Mouse (Mus musculus) embryonic facial prominence, embryonic 10.5 days (tissue): ENCODE measurements around the gene Abcb6. TPM values are rescaled to one million over a fixed set of nuclear protein-coding genes. Genes with fewer than 3 reads are reported as not detected.

Source experiments
- DNase-seq: peaks from one replicate; pipeline ENCODE4 v3.0.0-alpha.2; 2017; ENCODE audit warnings: low spot score
- H3K27ac ChIP-seq: fragments of 300-500 bp; sonication (generic); replicated peaks from 2 replicates; pipeline ENCODE4 v1.5.1; 2016; ENCODE audit warnings: mild to moderate bottlenecking
- H3K27me3 ChIP-seq: fragments of 300-500 bp; sonication (generic); replicated peaks from 2 replicates; pipeline ENCODE4 v1.6.1; 2016; ENCODE audit warnings: low read depth, mild to moderate bottlenecking; ENCODE audit not compliant: poor library complexity, severe bottlenecking
- H3K36me3 ChIP-seq: fragments of 300-500 bp; sonication (generic); replicated peaks from 2 replicates; pipeline ENCODE4 v1.6.1; 2016; ENCODE audit warnings: mild to moderate bottlenecking, moderate library complexity
- H3K4me1 ChIP-seq: fragments of 300-500 bp; sonication (generic); 2 replicates; pipeline ENCODE4 v1.6.1; 2016
- H3K4me3 ChIP-seq: fragments of 300-500 bp; sonication (generic); 2 replicates; pipeline ENCODE4 v1.5.1; 2016; ENCODE audit warnings: mild to moderate bottlenecking, moderate library complexity
- H3K9me3 ChIP-seq: fragments of 300-500 bp; sonication (generic); 2 replicates; pipeline ENCODE4 v1.6.1; 2016; ENCODE audit warnings: mild to moderate bottlenecking
- whole genome bisulfite sequencing: fragments of 180-500 bp; shearing (Covaris S2); methylation state at CpG from one replicate; pipeline ENCODE4 v1.1.7; 2016; 5-methylcytosine and 5-hydroxymethylcytosine counted together
- polyA plus RNA-seq: library from polyadenylated mRNA; unstranded; fragments of >200 nt; fragmentation: Nextera tagmentation; extraction: Ambion mirVana; gene quantifications from 2 replicates; pipeline ENCODE4 v1.2.1, GENCODE M21; 2016

Abcb6 gene
- polyA plus RNA-seq, 1 experiment from 2014 or later = 32.3 TPM

DNA sequence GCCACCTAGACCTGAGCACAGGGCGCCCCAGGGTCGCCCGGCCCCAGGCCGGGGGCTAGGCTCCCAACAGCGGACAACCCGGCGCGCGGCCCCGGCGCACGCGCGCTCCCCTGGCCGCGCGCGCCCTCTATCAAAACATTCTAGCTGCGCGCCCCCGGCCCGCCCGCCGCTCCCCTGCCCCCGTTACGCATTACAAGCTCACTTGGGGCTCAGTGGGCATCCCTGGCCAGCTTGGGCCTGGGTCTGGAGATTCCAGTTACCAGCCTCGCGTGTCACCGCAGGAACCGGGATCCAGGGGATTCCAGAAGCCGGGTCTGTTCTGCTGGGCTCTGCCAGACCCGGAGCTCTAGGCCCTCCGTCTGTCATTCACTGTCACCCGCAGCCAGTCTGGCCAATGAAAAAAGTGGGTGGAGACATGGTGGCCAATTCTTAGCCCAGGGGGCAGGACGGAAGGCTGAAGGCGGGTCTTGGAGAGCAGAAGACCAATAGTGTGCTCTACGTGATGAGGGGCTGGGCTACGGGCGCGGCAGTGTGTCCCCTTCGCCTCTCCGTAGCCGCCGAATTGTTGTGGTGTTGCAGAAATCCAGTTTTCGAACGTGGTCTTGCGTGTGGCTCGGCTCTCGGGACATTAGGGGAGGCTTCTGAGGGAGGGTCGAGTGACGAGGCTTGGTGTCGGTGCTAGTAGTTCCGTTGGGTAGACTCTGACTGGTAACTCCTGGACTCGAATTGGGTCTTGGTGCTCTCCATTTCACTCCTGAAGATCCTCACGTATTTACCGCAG lies 11.6 kb upstream of the Abcb6 start, which contains the start of the genes Ankzf1 and Atg9a:
Gene Ankzf1, plus strand, starts transcription at position 530 of the 781 bp plus-strand sequence.
Gene Atg9a, minus strand, starts transcription at position 575 of the 781 bp plus-strand sequence.
- DNase-seq = peak; percentile 96
- Histone ChIP-seq H3K4me3 (peak within 1 kb of the TSS; percentile 87), H3K9me3 (no peaks in the 10 kb centered on the region), H3K4me1 (peaks cover 31% of the 10 kb centered on the region), H3K27me3 (no peaks in the 10 kb centered on the region), H3K36me3 (peaks cover 38% of the 10 kb centered on the region), H3K27ac (peak within 1 kb of the TSS; percentile 89)
- under 1% methylated on average over 56 of the region's 56 CpGs for WGBS

DNA sequence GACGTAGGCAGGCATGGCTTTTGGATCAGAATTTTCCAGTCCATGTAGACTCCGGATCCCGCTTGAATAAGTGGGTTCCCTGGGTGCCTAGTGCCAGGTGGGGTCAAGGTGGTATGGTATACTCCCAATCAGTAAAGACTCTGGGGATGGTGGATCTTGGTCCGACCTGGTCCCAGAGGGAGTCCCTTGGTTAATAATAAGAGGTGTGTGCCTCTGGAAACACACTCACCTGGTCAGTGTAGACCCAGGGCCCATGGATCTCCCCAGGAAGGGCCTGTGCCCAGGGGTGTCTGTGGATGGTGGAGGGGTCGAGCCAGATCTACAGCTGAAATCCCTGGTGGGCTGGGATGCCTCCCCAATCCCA lies 11.0 kb upstream of the Abcb6 start:
- peak overlapping the region; percentile 89 for H3K27ac ChIP-seq
- H3K9me3 ChIP-seq = no peaks in the 10 kb centered on the region
- no peak for DNase-seq
- peaks cover 38% of the 10 kb centered on the region for H3K36me3 ChIP-seq
- peaks cover 31% of the 10 kb centered on the region for H3K4me1 ChIP-seq
- 43% methylated on average over 5 of the region's 5 CpGs for WGBS
- H3K27me3 ChIP-seq = no peaks in the 10 kb centered on the region
- H3K4me3 ChIP-seq = peak overlapping the region; percentile 87

DNA sequence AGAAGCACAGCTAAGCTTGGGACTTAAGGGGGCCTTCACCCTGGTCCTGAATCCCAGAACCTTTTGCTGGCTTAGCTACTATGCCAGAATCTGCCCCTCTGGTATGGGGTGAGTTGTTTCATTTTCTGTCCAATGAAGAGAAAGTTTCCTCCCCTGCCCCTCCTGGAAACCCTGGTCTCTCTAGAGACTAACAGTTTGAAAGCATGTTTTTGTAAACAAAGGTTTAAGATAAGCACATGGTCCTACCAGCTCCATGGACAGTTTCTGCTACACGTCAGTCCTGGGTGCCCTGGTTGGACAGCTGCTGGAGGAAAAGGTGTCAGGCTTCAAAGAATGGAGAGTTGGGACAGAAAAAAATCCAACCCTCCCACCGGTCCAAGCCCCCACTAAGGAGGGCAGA lies 10.4 kb upstream of the Abcb6 start:
- no peaks in the 10 kb centered on the region for H3K27me3 ChIP-seq
- WGBS = 72% methylated on average over 2 of the region's 2 CpGs
- H3K4me3 ChIP-seq = peak overlapping the region; percentile 87; the same call in 1 of the 2 replicates

DNA sequence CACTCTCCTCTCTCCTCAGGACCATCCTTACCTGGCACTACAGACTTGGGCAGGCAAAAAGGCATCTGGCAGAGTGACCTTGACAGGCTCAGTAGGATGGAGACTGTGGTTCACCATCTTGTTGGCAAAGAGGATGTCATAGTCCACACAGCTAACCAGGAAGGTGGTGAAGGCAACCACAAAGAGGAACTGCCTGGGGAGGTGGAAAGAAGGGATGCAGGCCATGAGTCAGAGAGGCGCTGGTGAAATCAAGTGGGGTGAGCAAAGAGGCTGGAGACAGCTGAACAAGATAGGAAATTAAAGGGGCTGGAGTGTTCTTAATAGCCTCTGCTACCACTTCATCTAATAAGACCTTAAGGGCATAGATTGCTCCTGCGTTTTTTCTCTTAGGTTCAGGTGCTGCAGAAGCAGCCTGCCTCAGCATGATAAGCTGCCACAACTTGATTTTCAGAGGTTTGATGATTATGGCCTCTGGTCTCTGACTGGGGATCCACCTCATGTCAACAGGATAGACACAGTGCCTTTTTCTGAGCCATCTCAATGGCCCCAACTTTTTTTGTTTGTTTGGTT lies 7.8 kb upstream of the Abcb6 start:
- H3K4me1 ChIP-seq = peaks cover 25% of the 10 kb centered on the region
- H3K4me3 ChIP-seq = no peak overlapping the region
- 85% methylated on average over 2 of the region's 2 CpGs for WGBS
- no peak for DNase-seq
- no peaks in the 10 kb centered on the region for H3K9me3 ChIP-seq
- H3K27me3 ChIP-seq = no peaks in the 10 kb centered on the region
- no peak overlapping the region for H3K27ac ChIP-seq
- H3K36me3 ChIP-seq = peaks cover 50% of the 10 kb centered on the region

More for the DNA sequence above, 10.4 kb upstream of the Abcb6 start:
- Histone ChIP-seq H3K36me3 (peaks cover 38% of the 10 kb centered on the region), H3K9me3 (no peaks in the 10 kb centered on the region), H3K27ac (no peak overlapping the region), H3K4me1 (peaks cover 31% of the 10 kb centered on the region)
- DNase-seq = no peak

DNA sequence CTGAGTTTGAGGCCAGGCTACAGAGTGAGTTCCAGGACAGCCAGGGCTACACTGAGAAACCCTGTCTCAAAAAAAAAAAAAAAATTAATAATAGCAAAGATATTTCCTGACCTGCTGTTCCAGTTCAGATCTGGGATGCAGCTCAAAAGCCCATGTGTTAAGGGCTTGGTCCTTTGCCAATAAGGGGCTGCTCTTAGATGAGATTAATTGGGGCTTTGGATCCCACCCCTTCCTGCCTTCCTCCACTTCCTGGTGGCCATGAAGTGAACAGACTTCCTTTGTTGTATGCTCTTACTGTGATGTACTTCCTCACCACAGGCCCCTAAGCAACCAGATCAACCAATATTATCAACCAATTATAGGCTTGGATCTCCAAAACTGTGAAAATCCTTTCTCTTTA lies 6.9 kb upstream of the Abcb6 start:
- Histone ChIP-seq H3K27ac (no peak overlapping the region), H3K9me3 (no peaks in the 10 kb centered on the region), H3K27me3 (no peaks in the 10 kb centered on the region), H3K36me3 (peaks cover 58% of the 10 kb centered on the region), H3K4me1 (peaks cover 18% of the 10 kb centered on the region), H3K4me3 (no peak overlapping the region)
- no peak for DNase-seq

DNA sequence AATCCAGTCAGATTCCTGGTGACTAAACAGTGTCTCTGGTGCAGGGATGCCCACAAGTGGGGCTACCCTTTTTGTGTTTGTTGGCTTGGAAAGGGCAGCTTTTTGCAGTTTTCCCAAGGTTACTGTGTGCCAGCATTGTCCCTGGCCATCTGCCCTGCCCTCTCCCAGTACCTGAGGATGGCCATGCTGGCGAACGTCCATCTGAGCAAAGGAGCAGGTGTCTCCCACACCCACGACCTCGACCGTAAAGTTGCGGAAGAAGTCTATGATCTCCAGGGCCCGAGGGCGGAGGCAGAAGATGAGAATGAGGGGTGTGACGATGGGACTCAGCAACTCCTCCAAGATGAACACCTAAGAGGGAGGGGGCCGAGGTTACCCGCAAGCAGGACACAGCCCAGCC lies 5.3 kb upstream of the Abcb6 start:
- H3K4me1 ChIP-seq = peaks cover 10% of the 10 kb centered on the region; the same call in 1 of the 2 replicates
- H3K4me3 ChIP-seq = no peak overlapping the region
- WGBS = 92% methylated on average over 11 of the region's 11 CpGs
- H3K9me3 ChIP-seq = no peaks in the 10 kb centered on the region
- H3K27ac ChIP-seq = no peak overlapping the region
- H3K36me3 ChIP-seq = peaks cover 69% of the 10 kb centered on the region
- DNase-seq = no peak
- no peaks in the 10 kb centered on the region for H3K27me3 ChIP-seq

DNA sequence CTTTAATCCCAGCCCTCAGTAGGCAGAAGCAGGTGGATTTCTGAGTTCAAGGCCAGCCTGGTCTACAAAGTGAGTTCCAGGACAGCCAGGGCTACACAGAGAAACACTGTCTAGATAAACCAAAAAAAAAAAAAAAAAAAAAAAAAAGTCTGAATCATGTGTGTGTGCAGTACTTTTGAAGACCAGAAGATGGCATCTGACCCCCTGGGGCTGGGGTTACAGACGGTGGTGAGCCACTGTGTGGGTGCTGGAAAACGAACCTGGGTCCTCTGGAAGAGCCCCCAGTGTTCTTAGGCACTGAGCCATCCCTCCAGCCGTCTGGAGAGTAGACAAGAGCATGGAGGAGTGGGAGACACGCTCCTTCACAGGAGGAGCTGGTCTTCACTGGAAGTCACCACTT lies 2.0 kb upstream of the Abcb6 start:
- Histone ChIP-seq H3K4me3 (no peak overlapping the region), H3K27ac (no peak overlapping the region), H3K27me3 (no peaks in the 10 kb centered on the region), H3K36me3 (peaks cover 64% of the 10 kb centered on the region), H3K9me3 (no peaks in the 10 kb centered on the region), H3K4me1 (peaks cover 27% of the 10 kb centered on the region)
- DNase-seq = no peak
- 68% methylated on average over 4 of the region's 4 CpGs for WGBS

DNA sequence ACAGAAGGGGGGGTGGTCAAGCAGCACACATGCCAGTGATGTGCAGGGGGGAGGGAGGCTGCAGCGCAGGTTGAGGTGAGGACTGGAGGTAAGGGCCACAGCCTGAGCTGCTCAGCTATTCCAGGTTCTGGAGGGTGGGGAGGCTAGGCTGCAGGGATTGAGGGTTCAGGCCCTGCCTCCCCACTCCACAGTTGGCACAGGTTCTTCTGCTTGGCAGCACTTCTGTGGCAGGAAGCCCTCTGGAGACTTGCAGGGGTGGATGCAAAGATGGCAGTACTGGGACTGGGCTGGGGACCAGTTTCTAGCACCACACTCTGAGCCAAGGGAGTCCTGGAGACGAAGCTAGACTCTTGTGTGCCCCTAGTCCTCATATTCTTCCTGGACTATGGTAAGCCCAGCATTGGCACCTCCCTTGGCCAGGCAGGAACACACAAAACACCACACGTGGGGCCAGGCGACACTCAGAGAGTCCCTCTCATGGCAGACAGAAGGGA lies 1.2 kb upstream of the Abcb6 start:
- 83% methylated on average over 4 of the region's 4 CpGs for WGBS
- no peaks in the 10 kb centered on the region for H3K9me3 ChIP-seq
- H3K27ac ChIP-seq = no peak overlapping the region
- DNase-seq = no peak
- no peak overlapping the region for H3K4me3 ChIP-seq
- peaks cover 27% of the 10 kb centered on the region for H3K4me1 ChIP-seq
- H3K27me3 ChIP-seq = no peaks in the 10 kb centered on the region
- peaks cover 64% of the 10 kb centered on the region for H3K36me3 ChIP-seq

DNA sequence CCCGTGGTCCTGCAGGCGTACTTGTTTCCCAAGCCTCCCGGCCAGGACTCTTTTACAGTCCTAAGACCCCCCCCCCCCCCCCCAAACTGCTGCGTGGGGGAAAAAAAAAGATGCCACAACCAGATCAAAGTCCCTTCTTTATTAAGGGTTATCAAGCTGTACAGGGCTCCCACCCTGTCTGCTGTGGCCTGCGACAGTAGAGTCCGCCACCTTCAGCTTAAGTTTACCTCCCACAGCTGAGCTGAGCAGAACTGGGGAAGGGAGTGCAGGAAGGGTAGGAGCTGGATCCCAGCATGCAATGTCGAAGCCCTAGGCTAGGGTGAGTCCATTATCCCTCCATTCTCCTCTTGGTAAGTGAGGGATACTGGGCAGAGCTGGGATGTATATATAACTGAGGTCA lies 549 bp upstream of the Abcb6 start:
- Histone ChIP-seq H3K36me3 (peaks cover 64% of the 10 kb centered on the region), H3K27me3 (no peaks in the 10 kb centered on the region), H3K9me3 (no peaks in the 10 kb centered on the region), H3K4me1 (peaks cover 27% of the 10 kb centered on the region), H3K4me3 (peak overlapping the region; percentile 81), H3K27ac (peak overlapping the region; percentile 85)
- 38% methylated on average over 7 of the region's 7 CpGs for WGBS
- no peak for DNase-seq

DNA sequence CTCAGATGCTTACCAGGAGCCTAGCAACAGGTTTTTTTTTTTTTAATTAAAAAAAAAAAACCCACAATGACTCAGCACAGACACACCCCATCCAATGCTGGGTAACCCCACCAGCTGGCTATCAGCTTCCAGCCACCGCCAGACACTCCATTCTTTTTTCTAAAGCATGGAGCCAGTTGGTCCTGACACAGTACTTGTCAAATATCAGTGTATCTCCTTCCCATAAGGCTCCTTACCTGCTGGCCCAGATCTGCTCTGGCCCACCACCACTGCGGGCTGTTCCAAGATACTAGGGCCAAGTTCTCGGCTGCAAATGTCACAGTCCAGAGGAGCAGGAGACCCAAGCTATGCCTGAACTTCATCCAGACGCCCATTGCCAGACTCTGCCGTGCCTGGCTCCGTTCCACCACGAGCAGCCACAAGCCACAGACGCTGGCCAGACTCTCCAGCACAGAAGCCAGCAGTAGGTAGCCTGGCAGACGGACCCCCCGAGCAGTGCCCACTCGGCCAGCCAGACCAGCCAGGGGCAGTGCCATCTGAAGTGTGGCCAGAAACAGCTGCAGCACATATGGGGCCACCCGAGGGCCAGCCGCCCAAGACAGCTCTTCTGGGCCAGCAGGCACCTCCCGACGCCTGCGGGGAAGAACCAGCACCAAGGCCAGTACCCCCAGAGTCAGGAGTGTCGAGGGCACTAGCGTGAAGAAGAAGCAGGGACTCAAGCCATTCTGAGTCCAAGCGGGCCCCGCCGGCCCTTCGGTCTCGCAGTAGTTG lies 673 bp downstream of the Abcb6 start:
- 12% methylated on average over 23 of the region's 23 CpGs for WGBS

DNA sequence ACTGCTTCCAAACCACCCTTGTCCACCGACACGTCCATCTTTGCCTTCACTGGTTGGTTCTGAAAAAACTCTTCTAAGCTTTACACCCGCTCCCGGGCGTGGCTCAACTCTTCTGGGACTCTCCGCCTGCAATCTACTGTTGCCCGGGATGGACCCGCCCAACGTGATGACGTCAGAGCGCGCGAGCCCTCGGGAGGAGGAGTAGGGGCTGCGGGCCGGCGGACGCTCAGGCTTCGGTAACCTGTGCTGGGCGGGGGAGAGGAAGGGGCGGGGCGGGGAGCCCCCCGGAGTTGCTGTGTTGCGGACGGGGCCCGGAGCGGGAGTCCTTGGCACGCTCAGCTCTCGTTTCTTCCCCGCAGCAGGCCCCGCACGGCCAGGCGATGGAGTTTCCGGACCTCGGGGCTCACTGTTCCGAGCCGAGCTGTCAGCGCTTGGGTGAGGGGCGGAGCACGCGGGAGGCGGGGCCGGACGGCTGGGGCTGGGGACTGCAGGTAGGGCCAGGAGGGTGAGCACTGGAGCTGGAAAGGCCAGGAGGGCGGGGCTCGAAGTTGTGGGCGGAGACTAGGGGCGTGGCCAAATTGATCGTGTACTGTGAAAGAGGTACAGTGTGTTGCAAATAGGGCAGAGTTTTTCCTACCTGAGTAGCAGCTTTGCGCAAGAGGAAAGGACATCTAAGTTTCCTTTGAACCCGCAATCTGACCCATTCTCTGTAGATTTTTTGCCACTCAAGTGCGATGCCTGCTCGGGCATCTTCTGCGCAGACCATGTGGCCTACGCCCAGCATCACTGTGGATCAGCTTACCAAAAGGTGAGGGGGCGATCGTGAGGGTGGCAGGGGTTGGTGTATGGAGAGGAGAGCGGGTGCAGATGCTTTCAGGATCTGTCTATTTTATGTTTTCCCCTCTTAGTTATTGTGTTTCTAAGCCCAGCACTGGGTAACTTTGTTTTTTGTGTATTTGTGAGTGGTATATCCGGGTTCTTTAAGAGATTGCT lies 11.4 kb downstream of the Abcb6 start, which contains the start of gene Zfand2b:
Gene Zfand2b, plus strand, starts transcription at position 175 of the 993 bp plus-strand sequence.
- peak within 1 kb of the TSS; percentile 79 for H3K4me3 ChIP-seq
- H3K27ac ChIP-seq = peak within 1 kb of the TSS; percentile 88
- H3K4me1 ChIP-seq = peaks cover 15% of the 10 kb centered on the region
- peak; percentile 98 for DNase-seq
- peaks cover 41% of the 10 kb centered on the region for H3K36me3 ChIP-seq
- no peaks in the 10 kb centered on the region for H3K27me3 ChIP-seq
- under 1% methylated on average over 59 of the region's 59 CpGs for WGBS
- no peaks in the 10 kb centered on the region for H3K9me3 ChIP-seq

More for the DNA sequence above, 673 bp downstream of the Abcb6 start:
- Histone ChIP-seq H3K27ac (peak overlapping the region; percentile 85), H3K27me3 (no peaks in the 10 kb centered on the region), H3K9me3 (no peaks in the 10 kb centered on the region), H3K4me3 (peak overlapping the region; percentile 81), H3K36me3 (peaks cover 64% of the 10 kb centered on the region), H3K4me1 (peaks cover 27% of the 10 kb centered on the region)
- DNase-seq = no peak
